Mouse (Mus musculus): ENCODE results near the gene Cflar. TPM values are rescaled to one million over a fixed set of nuclear protein-coding genes. Genes with fewer than 3 reads are reported as not detected.
"Not testable (repeated sequence)": the region's sequence is repeated elsewhere in the genome, so short reads cannot be mapped to it uniquely, and the experiment has no call there.

Cflar gene
- polyA plus RNA-seq, 1 experiment from 2014 or later: 18.6 TPM

- Histone ChIP-seq H3K4me1 (replicated peaks; ENCODE audit: control insufficient read depth, insufficient read depth, low read length) (0 out of 2 replicates have a peak, but pooled peaks cover 7% of the 10 kb centered on the region), H3K27ac (ENCODE audit: low read depth, low read length) (peak overlapping the region; percentile 76), H3K4me2 (peak overlapping the region; percentile 80), H3K9me3 (ENCODE audit: control insufficient read depth, low read length) (no peaks in the 10 kb centered on the region; the same call in 1 of the 2 replicates), H3K9ac (ENCODE audit: low read depth, low read length) (peak overlapping the region; percentile 85), H3K27me3 (replicated peaks; ENCODE audit: control insufficient read depth, insufficient read depth, low read length) (no peaks in the 10 kb centered on the region), H3K36me3 (ENCODE audit: control insufficient read depth, insufficient read depth, low read length) (peaks cover 5% of the 10 kb centered on the region), H3K4me3 (ENCODE audit: low read depth, low read length) (peak overlapping the region; percentile 68)
- DNase-seq (ENCODE audit: low spot score) (no peak), ATAC-seq (replicated peaks; ENCODE audit: low FRiP score) (peak; percentile 46; the same call in 1 of the 2 replicates)
- 1% methylated on average over 3 of the region's 3 CpGs for WGBS
Measured at GRCm38 (mm10) chr1:58796059-58796363, 84.7 kb downstream of the Cflar start.

- H3K27ac ChIP-seq (ENCODE audit: low read depth, low read length): no peak overlapping the region
Measured at GRCm38 (mm10) chr1:58796853-58797252, 85.5 kb downstream of the Cflar start.

GRCm38 (mm10) chr1:58797370-58797769, 86.1 kb downstream of the Cflar start:
- peaks cover 5% of the 10 kb centered on the region for H3K36me3 ChIP-seq (ENCODE audit: control insufficient read depth, insufficient read depth, low read length)
- 0 out of 2 replicates have a peak, but pooled peaks cover 7% of the 10 kb centered on the region for H3K4me1 ChIP-seq (replicated peaks; ENCODE audit: control insufficient read depth, insufficient read depth, low read length)
- no peak overlapping the region for H3K27ac ChIP-seq (ENCODE audit: low read depth, low read length)
- no peaks in the 10 kb centered on the region; the same call in 1 of the 2 replicates for H3K9me3 ChIP-seq (ENCODE audit: control insufficient read depth, low read length)
- H3K27me3 ChIP-seq (replicated peaks; ENCODE audit: control insufficient read depth, insufficient read depth, low read length): no peaks in the 10 kb centered on the region
- whole genome bisulfite sequencing: 63% methylated on average over 2 of the region's 2 CpGs
- H3K4me3 ChIP-seq (ENCODE audit: low read depth, low read length): no peak overlapping the region
- H3K9ac ChIP-seq (ENCODE audit: low read depth, low read length): no peak overlapping the region
- ATAC-seq (replicated peaks; ENCODE audit: low FRiP score) (no peak), DNase-seq (ENCODE audit: low spot score) (no peak)
- peak overlapping the region; percentile 46; the same call in 1 of the 2 replicates for H3K4me2 ChIP-seq

More at GRCm38 (mm10) chr1:58796853-58797252, 85.5 kb downstream of the Cflar start:
- no peaks in the 10 kb centered on the region; the same call in 1 of the 2 replicates for H3K9me3 ChIP-seq (ENCODE audit: control insufficient read depth, low read length)
- H3K4me3 ChIP-seq (ENCODE audit: low read depth, low read length): peak overlapping the region; percentile 20; the same call in 1 of the 2 replicates
- ATAC-seq (replicated peaks; ENCODE audit: low FRiP score) (no peak), DNase-seq (ENCODE audit: low spot score) (no peak)
- no peak overlapping the region for H3K9ac ChIP-seq (ENCODE audit: low read depth, low read length)
- 64% methylated on average over 4 of the region's 4 CpGs for WGBS
- H3K27me3 ChIP-seq (replicated peaks; ENCODE audit: control insufficient read depth, insufficient read depth, low read length): no peaks in the 10 kb centered on the region
- peaks cover 5% of the 10 kb centered on the region for H3K36me3 ChIP-seq (ENCODE audit: control insufficient read depth, insufficient read depth, low read length)
- 0 out of 2 replicates have a peak, but pooled peaks cover 7% of the 10 kb centered on the region for H3K4me1 ChIP-seq (replicated peaks; ENCODE audit: control insufficient read depth, insufficient read depth, low read length)
- H3K4me2 ChIP-seq: peak overlapping the region; percentile 46

- H3K9ac ChIP-seq (ENCODE audit: low read depth, low read length): no peak overlapping the region
- no peaks in the 10 kb centered on the region for H3K27me3 ChIP-seq (replicated peaks; ENCODE audit: control insufficient read depth, insufficient read depth, low read length)
- H3K4me1 ChIP-seq (replicated peaks; ENCODE audit: control insufficient read depth, insufficient read depth, low read length): 0 out of 2 replicates have a peak, but pooled peaks cover 7% of the 10 kb centered on the region
- no peak overlapping the region for H3K4me2 ChIP-seq
- DNase-seq (ENCODE audit: low spot score) (no peak), ATAC-seq (replicated peaks; ENCODE audit: low FRiP score) (no peak)
- H3K36me3 ChIP-seq (ENCODE audit: control insufficient read depth, insufficient read depth, low read length): peaks cover 5% of the 10 kb centered on the region
- no peak overlapping the region for H3K27ac ChIP-seq (ENCODE audit: low read depth, low read length)
- no peak overlapping the region for H3K4me3 ChIP-seq (ENCODE audit: low read depth, low read length)
- 89% methylated on average over 4 of the region's 4 CpGs for WGBS
- H3K9me3 ChIP-seq (ENCODE audit: control insufficient read depth, low read length): no peaks in the 10 kb centered on the region; the same call in 1 of the 2 replicates
Measured at GRCm38 (mm10) chr1:58798911-58799310, 87.6 kb downstream of the Cflar start.

- not testable (repeated sequence) for H3K27ac ChIP-seq (ENCODE audit: low read depth, low read length); H3K9me3 ChIP-seq (ENCODE audit: control insufficient read depth, low read length); H3K36me3 ChIP-seq (ENCODE audit: control insufficient read depth, insufficient read depth, low read length); H3K4me1 ChIP-seq (replicated peaks; ENCODE audit: control insufficient read depth, insufficient read depth, low read length); ATAC-seq (replicated peaks; ENCODE audit: low FRiP score); H3K27me3 ChIP-seq (replicated peaks; ENCODE audit: control insufficient read depth, insufficient read depth, low read length); DNase-seq (ENCODE audit: low spot score); H3K4me2 ChIP-seq; H3K9ac ChIP-seq (ENCODE audit: low read depth, low read length); H3K4me3 ChIP-seq (ENCODE audit: low read depth, low read length)
- WGBS: 84% methylated on average over 7 of the region's 7 CpGs
Measured at GRCm38 (mm10) chr1:58800644-58801043, 89.3 kb downstream of the Cflar start.

- H3K9ac ChIP-seq (ENCODE audit: low read depth, low read length): 0 out of 2 replicates have a peak overlapping the region, but pooled peaks have one; percentile 20
- peaks cover 5% of the 10 kb centered on the region for H3K36me3 ChIP-seq (ENCODE audit: control insufficient read depth, insufficient read depth, low read length)
- no peaks in the 10 kb centered on the region for H3K27me3 ChIP-seq (replicated peaks; ENCODE audit: control insufficient read depth, insufficient read depth, low read length)
- no peaks in the 10 kb centered on the region; the same call in 1 of the 2 replicates for H3K9me3 ChIP-seq (ENCODE audit: control insufficient read depth, low read length)
- H3K4me3 ChIP-seq (ENCODE audit: low read depth, low read length): peak overlapping the region; percentile 21
- H3K4me2 ChIP-seq: peak overlapping the region; percentile 59
- no peak for ATAC-seq (replicated peaks; ENCODE audit: low FRiP score)
- H3K27ac ChIP-seq (ENCODE audit: low read depth, low read length): peak overlapping the region; percentile 19; the same call in 1 of the 2 replicates
- 82% methylated on average over 8 of the region's 8 CpGs for WGBS
- no peak for DNase-seq (ENCODE audit: low spot score)
- H3K4me1 ChIP-seq (replicated peaks; ENCODE audit: control insufficient read depth, insufficient read depth, low read length): 0 out of 2 replicates have a peak, but pooled peaks cover 3% of the 10 kb centered on the region
Measured at GRCm38 (mm10) chr1:58801558-58802285, 90.4 kb downstream of the Cflar start.

GRCm38 (mm10) chr1:58802322-58803273, 91.3 kb downstream of the Cflar start:
- ATAC-seq (replicated peaks; ENCODE audit: low FRiP score) (peak; percentile 65), DNase-seq (ENCODE audit: low spot score) (no peak)
- H3K9me3 ChIP-seq (ENCODE audit: control insufficient read depth, low read length): no peaks in the 10 kb centered on the region; the same call in 1 of the 2 replicates
- H3K4me3 ChIP-seq (ENCODE audit: low read depth, low read length): peak overlapping the region; percentile 21
- 72% methylated on average over 18 of the region's 18 CpGs for WGBS
- no peaks in the 10 kb centered on the region for H3K27me3 ChIP-seq (replicated peaks; ENCODE audit: control insufficient read depth, insufficient read depth, low read length)
- H3K4me2 ChIP-seq: peak overlapping the region; percentile 59
- peak overlapping the region; percentile 46 for H3K27ac ChIP-seq (ENCODE audit: low read depth, low read length)
- H3K9ac ChIP-seq (ENCODE audit: low read depth, low read length): peak overlapping the region; percentile 34
- H3K4me1 ChIP-seq (replicated peaks; ENCODE audit: control insufficient read depth, insufficient read depth, low read length): no peaks in the 10 kb centered on the region
- peaks cover 5% of the 10 kb centered on the region for H3K36me3 ChIP-seq (ENCODE audit: control insufficient read depth, insufficient read depth, low read length)

- Histone ChIP-seq H3K9ac (ENCODE audit: low read depth, low read length) (no peak overlapping the region), H3K9me3 (ENCODE audit: control insufficient read depth, low read length) (no peaks in the 10 kb centered on the region; the same call in 1 of the 2 replicates), H3K27ac (ENCODE audit: low read depth, low read length) (no peak overlapping the region), H3K4me3 (ENCODE audit: low read depth, low read length) (no peak overlapping the region), H3K36me3 (ENCODE audit: control insufficient read depth, insufficient read depth, low read length) (peaks cover 5% of the 10 kb centered on the region), H3K4me1 (replicated peaks; ENCODE audit: control insufficient read depth, insufficient read depth, low read length) (no peaks in the 10 kb centered on the region), H3K4me2 (no peak overlapping the region), H3K27me3 (replicated peaks; ENCODE audit: control insufficient read depth, insufficient read depth, low read length) (no peaks in the 10 kb centered on the region)
- DNase-seq (ENCODE audit: low spot score) (no peak), ATAC-seq (replicated peaks; ENCODE audit: low FRiP score) (no peak)
- WGBS: 87% methylated on average over 6 of the region's 6 CpGs
Measured at GRCm38 (mm10) chr1:58803531-58803930, 92.2 kb downstream of the Cflar start.

Measured in liver, embryonic 11.5 days (tissue).